8 mouse cellular contexts compared by ENCODE assay signal in genomic region chr19:42518620-42519310, GRCm38 (mm10). TPM values are rescaled to one million over a fixed set of nuclear protein-coding genes. Genes with fewer than 3 reads are reported as not detected.
DNase-seq lines count a peak whose midpoint lies in the region; ATAC-seq and TF ChIP-seq lines count a peak whose summit lies in the region.

Gene R3hcc1l (plus strand): TSS chr19:42518759.

- H3K4me1 ChIP-seq in hindbrain, postnatal 0 days (ENCODE audit: insufficient read depth, low read length): peaks cover 8% of the 10 kb centered on the region; the same call in 1 of the 2 replicates

- H3K4me3 ChIP-seq in hindbrain, postnatal 0 days (ENCODE audit: low read length): peak within 1 kb of the TSS; percentile 93
- peak within 1 kb of the TSS; percentile 100 for H3K4me3 ChIP-seq in left cerebral cortex, adult 2 months

- DNase-seq in WW6 (ENCODE audit: low read depth, low spot score): peak; percentile 83
- peak; percentile 95 to 99 for DNase-seq in cerebellum, postnatal 4 days (ENCODE audit: low spot score in 2 of 2)
- peak; percentile 97 for DNase-seq in gastrocnemius, adult 18-20 months (ENCODE audit: low spot score)
- DNase-seq in hindbrain, postnatal 0 days (ENCODE audit: low spot score): peak; percentile 98
- peak; percentile 97 to 99 for DNase-seq in left cerebral cortex, adult 2 months (ENCODE audit: extremely low spot score in 1 of 2, low spot score in 2 of 2)
- peak; percentile 96 to 97 for DNase-seq in right cerebral cortex, adult 2 months (ENCODE audit: low spot score in 2 of 2)
- peak; percentile 98 for DNase-seq in urinary bladder, postnatal 14 days (ENCODE audit: low spot score)

- peak; percentile 72 for TF ChIP-seq CTCF in hindbrain, postnatal 0 days (IDR thresholded peaks at IDR 0.05; ENCODE audit: low read depth)
- TF ChIP-seq CTCF in left cerebral cortex, adult 2 months (IDR thresholded peaks at IDR 0.05): peak; percentile 67

- intact Hi-C loops in left cerebral cortex, adult 2 months (cut with DNase I): loop anchor here (1.0 to 2.0 kb wide), 2 partner anchors 87 to 202 kb away; partner anchors contain the start of gene Crtac1

- H3K36me3 ChIP-seq in hindbrain, postnatal 0 days (ENCODE audit: insufficient read depth, low read length): no peaks in the 10 kb centered on the region

- H3K9me3 ChIP-seq in hindbrain, postnatal 0 days (ENCODE audit: low read length): no peaks in the 10 kb centered on the region

- no peaks in the 10 kb centered on the region for H3K27me3 ChIP-seq in hindbrain, postnatal 0 days (ENCODE audit: insufficient read depth, low read length)

- H3K27ac ChIP-seq in hindbrain, postnatal 0 days: peak within 1 kb of the TSS; percentile 74
- H3K27ac ChIP-seq in left cerebral cortex, adult 2 months: peak within 1 kb of the TSS; percentile 95

- H3K4me2 ChIP-seq in hindbrain, postnatal 0 days (ENCODE audit: low read depth, low read length): peak within 1 kb of the TSS; percentile 80

- peak within 1 kb of the TSS; percentile 74 for H3K9ac ChIP-seq in hindbrain, postnatal 0 days (replicated peaks; ENCODE audit: low read length)

- 0% methylated on average over 59 of the region's 59 CpGs for WGBS in hindbrain, postnatal 0 days

- peak; percentile 97 for ATAC-seq in hindbrain, postnatal 0 days
- ATAC-seq in megakaryocyte, adult 5-6 weeks (ENCODE audit: poor library complexity, severe bottlenecking): peak; percentile 95

RNA-seq across cellular contexts. Expression of gene R3hcc1l, which starts in this region (rescaled TPM):
- 10 to 100 TPM; 12.1 to 12.3 TPM for total RNA-seq in gastrocnemius, adult 18-20 months (2021)
- 7.2 and 8.1 TPM in 2 replicates for total RNA-seq in hindbrain, postnatal 0 days (2014; rRNA removed)
- polyA plus RNA-seq in hindbrain, postnatal 0 days (2015; fragmentation: Nextera tagmentation; extraction: Ambion mirVana): 8.8 and 10.5 TPM in 2 replicates
- total RNA-seq in left cerebral cortex, adult 2 months (2021): 10 to 100 TPM; 24.8 to 27.5 TPM
- 30.8 and 38.5 TPM in 2 replicates for total RNA-seq in megakaryocyte, adult 5-6 weeks (2015)
- total RNA-seq in megakaryocyte, adult 5-6 weeks (2017): 40.5 and 49.2 TPM in 2 replicates

Comparison
In these comparisons a context has a peak if more than half of its experiments do, and no peak if none do; other contexts are left out.
1. Peak in every context shown above with its lines: DNase-seq, ATAC-seq, H3K4me3 ChIP-seq and H3K27ac ChIP-seq.